Mouse (Mus musculus) 416B (cell line): Measurements from ENCODE around the gene Fbxl14.

Source experiments
- DNase-seq: peaks from one replicate; pipeline ENCODE4 v3.0.0; 2011; ENCODE audit warnings: low read depth

The Fbxl14 gene

GRCm38 (mm10) chr6:119470777-119471176, 8.7 kb upstream of the Fbxl14 start:
- DNase-seq = no peak

GRCm38 (mm10) chr6:119472135-119472534, 7.3 kb upstream of the Fbxl14 start:
- peak; percentile 61 for DNase-seq

GRCm38 (mm10) chr6:119472705-119473104, 6.8 kb upstream of the Fbxl14 start:
- peak; percentile 68 for DNase-seq

GRCm38 (mm10) chr6:119473446-119473845, 6.0 kb upstream of the Fbxl14 start:
- DNase-seq = peak; percentile 71

GRCm38 (mm10) chr6:119473992-119474391, 5.5 kb upstream of the Fbxl14 start:
- DNase-seq = peak; percentile 52

DNA sequence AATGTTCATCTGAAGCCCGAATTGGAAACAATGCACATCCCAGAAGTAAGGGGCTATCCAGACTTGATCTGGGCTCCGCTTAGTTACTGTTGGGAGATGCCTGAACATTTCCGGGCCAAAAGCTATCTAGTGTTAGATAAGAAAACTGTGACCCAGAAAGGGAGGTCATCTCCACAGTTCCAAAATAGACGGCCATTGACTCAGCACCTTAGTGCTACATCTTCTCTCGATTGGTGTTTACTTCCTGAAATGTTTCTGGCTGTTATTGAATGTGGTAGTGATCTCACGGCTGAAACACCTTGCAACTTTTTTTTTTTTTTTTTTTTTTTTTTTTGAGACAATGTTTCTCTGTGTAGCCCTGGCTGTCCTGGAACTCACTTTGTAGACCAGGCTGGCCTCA, 3.5 kb upstream of the Fbxl14 start:
- DNase-seq = no peak

DNA sequence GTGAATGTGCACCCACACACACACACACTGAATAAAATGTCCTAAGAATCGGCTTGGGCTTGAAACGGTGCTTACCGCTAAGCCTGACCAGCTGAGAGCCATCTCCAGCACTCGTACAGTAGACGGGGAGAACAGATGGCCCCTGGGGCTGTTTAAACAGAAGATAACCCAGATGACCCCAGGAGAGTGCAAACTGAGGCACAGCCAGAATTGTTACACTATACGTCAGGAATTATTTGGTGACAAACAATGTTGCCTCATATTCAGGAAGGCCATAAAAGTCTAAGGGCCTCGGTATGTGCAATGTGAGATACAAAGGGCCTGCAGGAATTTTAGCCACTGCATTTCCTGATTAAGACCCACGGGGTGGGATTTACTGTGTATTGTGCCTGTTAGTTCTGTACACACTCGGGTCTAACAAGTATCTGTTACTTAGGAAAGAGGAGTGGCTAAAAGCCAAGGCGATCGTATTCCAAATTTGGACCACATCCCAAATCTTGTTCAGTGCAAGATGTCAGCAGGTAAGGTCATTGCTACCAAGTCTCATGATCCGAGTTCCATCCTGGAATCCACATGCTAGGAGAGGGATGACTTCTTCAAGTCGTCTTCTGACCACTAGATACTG, 1.7 kb upstream of the Fbxl14 start:
- DNase-seq = no peak

DNA sequence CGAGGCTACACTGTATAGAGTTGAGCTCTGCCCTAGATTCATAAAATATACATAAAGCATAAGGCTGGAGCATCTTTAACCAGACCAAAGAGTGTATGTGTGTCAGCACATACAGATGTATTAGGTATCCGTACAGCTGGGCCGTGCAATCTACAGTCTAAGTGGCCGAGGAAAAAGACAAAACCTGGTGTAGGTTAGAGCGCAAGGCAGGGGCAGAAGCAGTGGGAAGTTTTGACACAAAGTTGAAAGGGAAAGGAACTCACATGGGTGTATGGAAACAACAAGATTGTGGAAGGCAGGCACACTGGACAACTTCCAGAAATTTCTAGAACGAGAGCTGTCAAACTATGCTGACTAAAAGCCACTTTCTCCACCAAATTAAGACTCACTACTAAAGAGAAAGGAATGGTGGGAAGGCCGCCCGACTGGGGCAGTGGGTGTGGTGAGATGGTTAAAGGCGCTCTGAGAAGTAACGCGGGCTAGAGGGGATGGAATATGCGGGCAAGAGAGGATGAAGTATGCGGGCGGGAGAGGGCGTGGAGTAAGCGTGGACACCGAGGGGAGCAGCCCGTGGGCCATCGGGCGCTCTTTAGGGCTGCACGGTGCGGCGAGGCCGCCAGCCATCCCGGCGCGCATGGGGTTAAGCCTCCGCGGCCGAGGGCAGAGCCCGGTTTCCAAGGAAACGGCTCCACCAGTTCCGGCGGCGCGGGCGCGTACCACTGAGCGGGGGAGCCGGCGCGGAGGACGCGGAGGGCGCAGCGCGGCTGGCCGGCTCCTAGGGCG, 717 bp upstream of the Fbxl14 start:
- DNase-seq = peak; percentile 80

DNA sequence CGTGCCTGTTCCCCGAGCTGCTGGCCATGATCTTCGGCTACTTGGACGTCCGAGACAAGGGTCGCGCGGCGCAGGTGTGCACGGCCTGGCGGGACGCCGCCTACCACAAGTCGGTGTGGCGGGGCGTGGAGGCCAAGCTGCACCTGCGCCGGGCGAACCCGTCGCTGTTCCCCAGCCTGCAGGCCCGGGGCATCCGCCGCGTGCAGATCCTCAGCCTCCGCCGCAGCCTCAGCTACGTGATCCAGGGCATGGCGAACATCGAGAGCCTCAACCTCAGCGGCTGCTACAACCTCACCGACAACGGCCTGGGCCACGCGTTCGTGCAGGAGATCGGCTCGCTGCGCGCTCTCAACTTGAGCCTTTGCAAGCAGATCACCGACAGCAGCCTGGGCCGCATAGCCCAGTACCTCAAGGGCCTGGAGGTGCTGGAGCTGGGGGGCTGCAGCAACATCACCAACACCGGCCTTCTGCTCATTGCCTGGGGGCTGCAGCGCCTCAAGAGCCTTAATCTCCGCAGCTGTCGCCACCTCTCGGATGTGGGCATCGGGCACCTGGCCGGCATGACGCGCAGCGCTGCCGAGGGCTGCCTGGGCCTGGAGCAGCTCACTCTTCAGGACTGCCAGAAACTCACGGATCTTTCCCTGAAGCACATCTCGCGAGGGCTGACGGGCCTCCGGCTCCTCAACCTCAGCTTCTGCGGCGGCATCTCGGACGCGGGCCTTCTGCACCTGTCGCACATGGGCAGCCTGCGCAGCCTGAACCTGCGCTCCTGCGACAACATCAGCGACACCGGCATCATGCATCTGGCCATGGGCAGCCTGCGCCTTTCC, 623 bp downstream of the Fbxl14 start:
- DNase-seq = peak; percentile 75

DNA sequence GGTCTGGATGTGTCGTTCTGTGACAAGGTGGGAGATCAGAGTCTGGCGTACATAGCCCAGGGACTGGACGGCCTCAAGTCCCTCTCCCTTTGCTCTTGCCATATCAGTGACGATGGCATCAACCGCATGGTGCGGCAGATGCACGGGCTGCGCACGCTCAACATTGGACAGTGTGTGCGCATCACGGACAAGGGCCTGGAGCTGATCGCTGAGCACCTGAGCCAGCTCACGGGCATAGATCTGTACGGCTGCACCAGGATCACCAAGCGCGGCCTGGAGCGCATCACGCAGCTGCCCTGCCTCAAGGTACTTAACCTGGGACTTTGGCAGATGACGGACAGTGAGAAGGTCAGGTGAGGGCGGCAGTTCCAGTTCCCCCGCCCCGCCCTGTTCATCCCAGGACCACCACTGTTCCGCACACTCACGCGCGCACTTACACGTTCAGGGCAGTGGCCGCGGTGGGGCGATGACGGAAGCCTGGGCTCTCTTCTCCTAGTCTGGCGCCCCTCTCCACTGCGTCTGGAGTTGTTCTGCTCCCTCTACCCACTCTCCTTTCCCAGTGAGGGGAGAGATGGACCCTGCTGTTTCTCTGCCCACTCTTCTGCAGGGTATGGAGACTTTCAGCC, 1.4 kb downstream of the Fbxl14 start:
- peak; percentile 38 for DNase-seq

DNA sequence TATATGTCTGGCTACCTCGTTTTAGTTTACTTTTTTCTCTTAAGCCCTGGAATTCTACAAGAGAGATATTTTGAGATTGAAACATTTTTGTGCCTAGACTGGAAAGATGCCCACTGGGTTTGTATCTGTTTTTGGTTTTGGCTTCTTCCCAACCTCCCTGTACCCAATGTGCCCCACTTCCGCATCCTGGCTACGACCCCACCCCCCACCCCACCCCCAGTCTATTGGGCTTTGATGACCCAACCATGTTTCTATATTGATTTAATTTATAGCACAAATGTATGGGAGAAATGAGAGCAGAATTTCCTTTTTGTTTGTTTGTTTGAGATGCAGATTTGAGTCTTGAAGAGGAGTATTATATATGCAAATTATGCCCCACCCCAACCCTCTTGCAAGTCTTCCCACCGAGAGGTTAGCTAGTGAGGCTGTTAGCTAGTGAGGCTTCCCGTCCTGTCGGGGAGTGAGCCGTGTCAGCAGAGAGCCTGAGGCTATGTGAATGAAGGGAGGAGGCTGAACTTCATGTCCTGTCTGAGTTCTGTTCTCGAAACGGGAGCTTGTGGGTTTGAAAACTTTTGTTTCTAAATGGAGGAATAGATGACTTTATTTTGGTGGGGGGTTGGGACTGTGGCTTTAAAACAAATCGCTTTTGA, 2.4 kb downstream of the Fbxl14 start:
- DNase-seq = peak; percentile 76

DNA sequence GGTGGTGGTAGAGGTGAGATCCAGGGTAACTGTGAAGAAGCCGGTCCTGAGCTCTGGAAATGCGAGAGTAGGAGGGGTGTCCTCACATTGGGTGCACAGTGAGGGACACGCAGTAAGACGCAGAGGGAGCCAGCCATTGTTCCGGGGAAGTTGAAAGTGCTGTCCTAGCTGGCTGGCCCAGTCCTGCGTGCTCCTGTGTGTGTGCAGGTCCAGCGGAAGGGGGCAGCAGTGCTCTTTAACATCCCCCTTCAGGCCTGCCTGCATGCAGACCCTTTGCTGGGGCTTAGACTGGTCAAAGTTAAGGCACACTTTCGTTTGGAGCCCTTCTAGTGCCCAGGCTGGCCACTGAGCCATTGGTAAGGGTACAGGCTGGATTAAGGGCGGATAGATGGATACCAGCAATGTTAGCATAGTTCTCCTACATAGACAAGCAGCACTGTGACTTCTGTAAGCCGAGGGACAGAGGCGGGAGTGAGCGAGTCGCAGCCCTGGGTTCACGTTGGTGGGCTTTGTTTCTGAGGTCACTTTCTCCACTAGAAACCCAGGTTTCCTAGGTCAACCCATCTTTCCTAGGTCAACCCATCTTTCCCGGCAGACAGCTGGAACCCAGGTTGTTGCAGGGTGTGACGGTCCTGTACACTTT, 3.6 kb downstream of the Fbxl14 start:
- no peak for DNase-seq

DNA sequence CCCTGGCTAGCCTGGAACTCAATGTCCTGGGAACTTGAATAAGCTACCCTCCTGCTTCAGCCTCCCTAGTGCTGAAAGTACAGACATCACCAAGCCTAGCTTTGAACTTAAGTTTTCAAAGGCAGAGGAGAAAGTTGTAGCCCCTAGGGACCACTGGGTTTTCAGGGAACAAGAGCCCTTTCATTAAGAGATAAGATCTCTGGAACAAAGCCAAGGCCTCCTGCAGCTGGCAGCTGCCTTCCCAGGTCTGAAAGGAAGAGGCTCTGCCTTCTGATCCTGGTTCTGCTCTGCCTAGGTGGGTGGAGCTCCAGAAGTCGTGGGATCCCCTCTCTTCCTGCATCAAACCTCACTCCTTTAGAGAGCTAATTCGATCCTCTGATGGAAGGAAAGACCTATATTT, 6.0 kb downstream of the Fbxl14 start:
- peak; percentile 56 for DNase-seq

- DNase-seq = peak; percentile 55
Observed at GRCm38 (mm10) chr6:119486381-119487084, 7.1 kb downstream of the Fbxl14 start.

DNA sequence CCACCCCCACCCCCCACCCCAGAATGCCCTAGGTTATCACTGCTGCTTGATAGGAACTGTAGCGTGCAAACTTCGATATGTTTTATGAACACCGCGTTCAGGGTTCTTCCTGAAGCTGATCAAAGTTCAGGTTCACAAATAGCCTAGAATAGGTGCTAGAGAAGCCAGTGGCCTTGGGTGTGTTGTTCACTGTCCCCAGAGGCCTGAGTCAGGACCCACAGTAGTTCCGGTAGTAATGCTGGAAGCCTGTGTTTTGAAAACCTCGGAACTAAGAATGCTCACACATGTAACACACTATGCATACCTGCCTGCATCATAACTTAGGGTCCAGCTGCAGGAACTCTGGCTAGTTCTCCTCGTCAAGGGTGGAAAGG, 7.6 kb downstream of the Fbxl14 start:
- DNase-seq = no peak

DNA sequence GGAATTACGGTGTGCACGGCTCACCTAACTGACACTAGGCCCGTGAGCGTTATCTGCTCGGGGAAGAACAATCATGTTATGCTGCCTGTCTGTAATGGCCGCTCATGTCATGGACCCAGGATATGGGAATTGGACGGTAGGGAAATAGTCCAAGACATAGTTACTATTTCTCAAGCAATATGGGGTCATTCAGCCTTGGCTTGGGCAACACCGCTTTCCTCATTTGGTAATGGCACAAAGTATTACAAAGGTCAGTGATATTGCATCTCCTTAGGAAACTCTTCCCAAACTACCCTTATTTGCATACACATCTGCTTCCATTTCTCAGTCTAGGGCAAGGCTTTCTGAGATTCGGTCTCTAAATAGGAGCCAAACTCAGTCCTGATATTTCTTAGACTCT, 8.2 kb downstream of the Fbxl14 start:
- DNase-seq = no peak

GRCm38 (mm10) chr6:119489765-119490164, 10.3 kb downstream of the Fbxl14 start:
- DNase-seq = peak; percentile 67

DNA sequence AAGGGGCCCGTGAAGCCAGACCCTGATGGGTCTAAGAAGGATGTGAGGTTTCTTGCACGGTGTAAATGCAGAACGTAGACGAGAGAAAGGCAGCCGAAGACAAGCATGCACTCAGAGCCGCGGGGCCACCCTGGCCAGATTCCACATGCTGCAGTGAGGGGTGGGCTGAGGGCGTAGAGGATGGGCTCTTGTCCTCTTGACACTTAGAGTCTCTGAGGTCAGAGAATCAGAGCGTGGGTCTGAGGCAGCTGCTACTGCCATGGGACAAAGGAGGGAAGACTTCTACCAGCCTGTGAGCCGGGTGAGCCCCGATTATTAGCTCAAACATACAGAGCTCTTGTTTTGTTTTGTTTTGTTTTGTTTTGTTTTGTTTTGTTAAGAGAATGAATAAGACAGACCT, 11.1 kb downstream of the Fbxl14 start:
- no peak for DNase-seq

- DNase-seq = no peak
Observed at GRCm38 (mm10) chr6:119491006-119491405, 11.5 kb downstream of the Fbxl14 start.

GRCm38 (mm10) chr6:119491997-119492629, 12.6 kb downstream of the Fbxl14 start:
- no peak for DNase-seq
